Mouse (Mus musculus): ENCODE data around the gene Capzb.
A peak's percentile ranks its signal among the peaks of the same experiment; 100 is the strongest.

- TF ChIP-seq CTCF (IDR thresholded peaks at IDR 0.05; ENCODE audit: low read depth, low read length) (no peak), POLR2A (IDR thresholded peaks at IDR 0.05; ENCODE audit: extremely low read depth, insufficient read depth, low read length) (peak; percentile 96)
Measured at GRCm38 (mm10) chr4:139310171-139310898, 117.6 kb downstream of the Capzb start, which contains the start of the genes Pqlc2 and Akr7a5.
